Mouse (Mus musculus): Measurements from ENCODE around the gene Psma6.

DNA sequence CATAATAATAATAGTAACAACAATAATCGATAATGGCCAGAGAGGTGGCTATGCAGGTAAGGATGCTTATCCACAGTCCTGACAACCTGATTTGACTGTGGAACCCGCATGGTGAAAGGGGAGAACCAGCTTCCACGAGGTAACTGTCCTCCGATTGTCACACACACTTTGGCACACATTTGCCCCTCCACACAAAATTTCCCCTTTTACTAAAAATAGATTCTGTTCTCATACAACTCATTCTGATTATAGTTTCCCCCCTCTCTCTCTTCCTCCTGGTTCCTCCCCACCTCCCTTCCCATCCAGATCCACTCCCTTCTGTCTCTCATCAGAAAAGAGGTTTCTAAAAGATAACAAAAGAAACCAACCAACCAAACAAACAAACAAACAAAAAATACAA, 45.9 kb downstream of the Psma6 start:
- TF ChIP-seq CTCF (IDR thresholded peaks at IDR 0.05; ENCODE audit: low read depth, low read length) = no peak
- no peak for TF ChIP-seq POLR2A (IDR thresholded peaks at IDR 0.05; ENCODE audit: borderline replicate concordance, low read depth, low read length)
